Mouse (Mus musculus) activated CD4-positive, CD25-positive, alpha-beta regulatory T cell, adult 4 months (primary cell): ENCODE results near the gene Pou3f3. TPM values are rescaled to one million over a fixed set of nuclear protein-coding genes. Genes with fewer than 3 reads are reported as not detected.

Source experiments
- ATAC-seq: one replicate; pipeline ENCODE4 v1.8.0; 2017
- polyA plus RNA-seq, 2 experiments: library from polyadenylated mRNA; unstranded; fragments of 100-300 nt; shearing (Covaris generic); gene quantifications; one replicate each; pipeline ENCODE4 v1.2.1; 2017

The Pou3f3 gene
- polyA plus RNA-seq, 2 experiments from 2014 or later: 0.05 TPM; not detected in 1

DNA sequence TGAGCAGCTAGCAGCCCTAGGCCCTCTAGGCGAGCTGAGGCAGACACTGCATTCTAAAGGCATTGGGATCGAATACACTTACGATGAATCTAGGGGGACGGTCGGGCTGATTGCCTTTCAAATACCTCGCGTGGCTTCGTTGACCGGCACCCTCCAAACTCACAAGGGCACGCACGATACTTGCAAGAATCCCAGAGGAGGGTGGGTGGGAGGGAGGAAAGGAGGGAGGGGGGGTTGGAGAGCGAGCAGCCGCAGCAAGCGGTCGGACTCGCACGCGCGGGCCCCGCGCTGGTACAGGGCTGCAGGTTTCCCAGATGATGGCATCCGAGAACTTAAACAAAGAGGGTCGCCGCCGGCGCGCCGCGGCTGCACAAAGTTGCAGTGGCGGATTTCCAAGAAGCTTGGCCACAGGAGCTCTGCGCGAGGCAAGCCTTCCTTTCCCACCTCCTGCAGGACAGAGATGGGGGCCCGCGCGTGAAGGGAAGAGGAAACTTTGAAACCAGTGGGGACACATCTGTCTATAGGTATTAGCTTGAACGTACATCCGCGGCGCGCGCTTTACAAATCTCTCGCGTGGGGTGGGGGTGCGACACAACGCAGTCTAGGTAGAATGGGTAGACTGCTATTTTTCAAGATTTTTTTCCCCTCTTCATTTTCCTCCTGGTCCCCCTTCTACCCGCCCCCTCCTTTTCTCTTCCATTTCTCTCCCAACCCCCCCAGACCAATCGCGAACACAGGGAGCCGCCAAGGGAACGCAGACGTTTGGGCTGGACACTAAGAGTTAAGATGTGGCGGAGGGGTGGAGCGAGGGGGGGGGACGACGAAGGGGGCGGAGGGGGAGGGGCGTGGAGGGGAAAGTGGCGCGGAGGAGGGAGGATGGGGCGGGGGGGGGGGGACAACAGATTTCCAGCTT, 647 bp upstream of the Pou3f3 start:
- no peak for ATAC-seq

DNA sequence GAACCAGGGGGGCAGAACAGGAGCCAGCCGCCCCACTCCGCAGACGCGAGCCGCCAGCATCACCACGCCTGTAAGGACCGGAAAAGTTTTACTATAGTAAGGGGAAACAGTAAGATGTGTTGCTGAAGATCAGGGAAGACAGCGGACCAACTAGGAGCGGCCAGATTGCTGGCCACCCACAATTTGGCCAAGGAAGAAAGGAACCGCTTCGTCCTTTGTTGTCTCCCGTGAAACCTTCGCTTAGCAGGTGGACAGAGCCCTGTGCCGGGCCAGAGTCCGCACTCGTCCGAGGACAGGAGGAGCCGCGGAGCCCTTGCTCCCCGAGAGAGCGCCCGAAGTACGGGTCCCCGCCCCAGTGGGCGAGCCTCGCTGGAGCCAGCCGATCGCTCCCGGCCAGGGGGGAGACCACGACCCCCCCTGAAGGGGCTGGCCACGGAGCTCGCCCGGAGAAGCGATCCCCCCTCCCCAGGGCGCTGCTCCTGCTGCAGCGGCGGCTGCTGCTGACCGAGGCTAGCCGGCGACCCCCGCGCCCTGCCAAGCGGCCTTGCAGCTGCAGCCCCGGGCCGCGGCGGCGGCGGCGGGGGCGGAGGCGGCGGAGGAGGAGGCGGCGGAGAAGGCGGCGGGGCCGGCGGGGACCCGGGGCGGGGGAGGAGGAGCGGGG, 933 bp downstream of the Pou3f3 start:
- ATAC-seq: no peak

DNA sequence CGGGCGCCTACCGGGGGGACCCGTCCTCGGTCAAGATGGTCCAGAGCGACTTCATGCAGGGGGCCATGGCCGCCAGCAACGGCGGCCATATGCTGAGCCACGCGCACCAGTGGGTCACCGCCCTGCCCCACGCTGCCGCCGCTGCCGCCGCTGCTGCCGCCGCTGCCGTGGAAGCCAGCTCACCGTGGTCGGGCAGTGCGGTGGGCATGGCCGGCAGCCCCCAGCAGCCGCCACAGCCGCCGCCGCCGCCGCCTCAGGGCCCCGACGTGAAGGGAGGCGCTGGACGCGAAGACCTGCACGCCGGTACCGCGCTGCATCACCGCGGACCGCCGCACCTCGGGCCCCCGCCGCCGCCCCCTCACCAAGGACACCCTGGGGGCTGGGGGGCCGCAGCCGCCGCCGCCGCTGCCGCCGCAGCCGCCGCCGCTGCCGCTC, 1.8 kb downstream of the Pou3f3 start:
- no peak for ATAC-seq

DNA sequence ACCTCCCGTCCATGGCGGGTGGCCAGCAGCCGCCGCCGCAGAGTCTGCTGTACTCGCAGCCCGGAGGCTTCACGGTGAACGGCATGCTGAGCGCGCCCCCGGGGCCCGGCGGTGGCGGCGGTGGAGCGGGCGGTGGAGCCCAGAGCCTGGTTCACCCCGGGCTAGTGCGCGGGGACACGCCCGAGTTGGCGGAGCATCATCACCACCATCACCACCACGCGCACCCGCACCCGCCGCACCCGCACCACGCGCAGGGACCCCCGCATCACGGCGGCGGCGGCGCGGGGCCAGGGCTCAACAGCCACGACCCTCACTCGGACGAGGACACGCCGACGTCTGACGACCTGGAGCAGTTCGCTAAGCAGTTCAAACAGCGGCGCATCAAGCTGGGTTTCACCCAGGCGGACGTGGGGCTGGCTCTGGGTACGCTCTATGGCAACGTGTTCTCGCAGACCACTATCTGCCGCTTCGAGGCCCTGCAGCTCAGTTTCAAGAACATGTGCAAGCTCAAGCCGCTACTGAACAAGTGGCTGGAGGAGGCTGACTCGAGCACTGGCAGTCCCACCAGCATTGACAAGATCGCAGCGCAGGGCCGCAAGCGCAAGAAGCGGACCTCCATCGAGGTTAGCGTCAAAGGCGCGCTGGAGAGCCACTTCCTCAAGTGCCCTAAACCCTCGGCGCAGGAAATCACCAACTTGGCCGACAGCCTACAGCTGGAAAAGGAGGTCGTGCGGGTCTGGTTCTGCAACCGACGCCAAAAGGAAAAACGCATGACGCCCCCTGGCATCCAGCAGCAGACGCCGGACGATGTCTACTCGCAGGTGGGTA, 2.4 kb downstream of the Pou3f3 start:
- no peak for ATAC-seq

DNA sequence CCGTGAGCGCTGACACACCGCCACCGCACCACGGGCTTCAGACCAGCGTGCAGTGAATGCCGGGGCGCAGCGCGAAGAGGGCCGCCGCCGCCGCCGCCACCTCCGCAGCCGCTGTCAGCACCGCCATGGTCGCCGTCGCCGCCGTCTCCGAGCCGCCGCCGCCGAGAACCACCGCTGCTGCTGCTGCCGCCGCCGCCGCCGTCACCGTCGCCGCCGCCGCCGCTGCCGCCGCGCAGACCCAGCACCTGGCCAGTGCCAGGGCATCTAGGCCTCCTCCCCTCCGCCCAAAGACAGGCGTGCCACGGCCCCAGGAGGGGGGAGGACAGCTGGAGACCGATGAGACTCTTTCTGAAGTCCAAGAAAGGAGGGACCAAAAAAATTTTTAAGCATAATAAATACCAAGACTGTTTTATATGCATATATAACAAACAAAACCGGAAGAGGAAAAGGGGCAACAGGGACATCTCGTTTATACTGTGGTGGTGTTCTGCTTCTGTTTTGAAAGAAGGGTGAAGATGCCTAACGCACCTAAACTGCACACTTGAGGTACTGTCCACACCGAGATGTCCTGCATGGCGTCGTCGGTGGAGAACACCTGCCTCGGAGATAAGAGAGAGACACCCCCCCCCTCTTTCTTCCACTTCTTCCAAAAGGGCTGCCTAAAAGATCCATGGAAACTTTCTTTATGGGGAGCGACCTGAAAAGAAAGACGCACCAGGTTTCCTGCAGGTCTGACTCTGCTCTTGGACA, 3.2 kb downstream of the Pou3f3 start:
- no peak for ATAC-seq

DNA sequence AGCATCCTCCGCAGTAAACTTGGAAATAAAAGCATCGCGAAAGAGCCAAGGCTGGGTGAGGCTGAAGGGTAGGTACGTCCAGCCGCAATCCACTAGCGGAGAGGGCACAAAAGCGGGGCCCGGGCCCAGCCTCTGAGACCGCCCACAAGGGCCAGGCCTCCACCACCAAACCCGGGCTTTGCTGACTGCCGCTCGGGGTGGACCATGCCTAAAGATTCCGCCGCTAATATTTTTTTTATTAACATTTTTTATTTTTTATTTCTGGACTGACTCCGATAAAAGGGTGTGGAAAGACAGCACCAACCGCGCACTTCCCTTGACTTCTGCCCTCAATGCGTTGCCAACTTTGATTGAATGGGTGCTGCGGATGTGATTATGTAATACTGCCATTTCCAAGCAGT, 3.9 kb downstream of the Pou3f3 start:
- ATAC-seq: no peak

DNA sequence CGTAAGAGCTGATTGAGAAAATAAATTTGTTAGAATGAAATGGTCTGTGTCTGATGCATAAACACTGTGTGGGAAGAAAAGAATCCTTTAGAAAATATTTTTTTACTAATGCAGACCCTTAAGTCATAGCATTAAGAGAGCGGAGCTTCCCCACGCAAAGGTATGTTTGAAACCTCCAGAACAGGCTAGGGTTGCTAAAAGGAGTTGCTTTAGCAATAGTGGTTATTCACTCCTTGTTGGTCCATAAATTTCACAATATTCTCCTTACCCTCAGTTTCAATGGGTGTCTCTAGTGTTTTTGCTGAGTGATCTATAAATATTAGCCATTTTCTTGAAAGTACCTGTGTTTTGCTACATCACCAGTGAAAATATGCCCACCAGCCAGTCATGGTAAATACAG, 4.6 kb downstream of the Pou3f3 start:
- ATAC-seq: no peak

DNA sequence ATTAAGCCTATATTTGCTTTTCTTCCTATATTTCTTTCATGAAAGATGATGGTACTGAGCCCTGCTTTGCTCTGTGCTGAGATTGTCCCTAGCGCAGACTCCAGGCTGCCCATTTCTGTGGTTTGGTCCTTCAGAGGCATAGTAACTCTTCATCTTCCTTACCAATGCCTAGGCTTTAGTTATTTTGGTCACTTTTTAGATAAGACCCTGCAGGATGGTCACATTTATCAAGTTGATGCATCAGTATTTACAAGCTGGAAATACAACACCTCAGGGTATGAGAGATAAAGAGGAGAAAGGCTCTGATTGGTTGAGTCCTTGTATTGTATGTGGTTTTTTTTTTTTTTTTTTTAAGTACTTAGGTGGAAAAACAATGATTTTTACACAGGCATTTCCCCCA, 5.2 kb downstream of the Pou3f3 start:
- no peak for ATAC-seq

DNA sequence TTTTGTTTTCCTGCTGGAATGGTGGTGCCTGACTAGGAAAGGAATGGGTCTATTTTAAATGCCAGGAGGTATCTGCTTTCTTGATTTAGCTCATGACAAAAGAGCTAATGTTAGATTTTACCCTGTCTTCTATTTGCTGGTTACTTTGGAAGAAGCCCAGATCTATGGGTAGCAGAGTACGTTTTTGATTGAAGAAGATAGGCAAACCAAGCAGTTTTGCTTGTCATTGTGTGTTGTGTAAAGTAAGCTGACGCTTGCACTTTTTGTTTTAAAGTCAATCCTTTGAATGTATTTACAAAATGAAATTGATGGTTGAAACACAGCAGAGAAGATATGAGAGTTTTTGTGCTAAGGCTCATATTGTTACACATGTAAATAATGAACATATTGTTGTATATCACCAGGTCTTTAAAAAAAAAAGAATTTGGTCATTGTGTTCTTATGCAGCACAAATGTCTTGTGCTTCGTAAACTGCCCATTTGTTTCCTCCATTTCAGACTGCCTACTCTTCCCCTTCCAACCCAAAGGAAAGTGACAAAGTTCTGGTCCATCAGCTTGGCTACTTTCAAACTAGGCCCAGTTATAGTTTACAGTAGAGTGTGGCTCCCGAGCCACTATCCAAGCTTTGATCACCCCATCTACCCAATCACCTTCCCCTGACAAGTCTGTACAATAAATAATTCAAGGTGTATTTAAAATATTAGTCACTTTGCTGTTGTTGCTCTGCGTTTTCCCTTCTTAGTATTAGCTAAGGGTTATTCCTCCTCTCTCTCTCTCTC, 6.5 kb downstream of the Pou3f3 start:
- no peak for ATAC-seq

DNA sequence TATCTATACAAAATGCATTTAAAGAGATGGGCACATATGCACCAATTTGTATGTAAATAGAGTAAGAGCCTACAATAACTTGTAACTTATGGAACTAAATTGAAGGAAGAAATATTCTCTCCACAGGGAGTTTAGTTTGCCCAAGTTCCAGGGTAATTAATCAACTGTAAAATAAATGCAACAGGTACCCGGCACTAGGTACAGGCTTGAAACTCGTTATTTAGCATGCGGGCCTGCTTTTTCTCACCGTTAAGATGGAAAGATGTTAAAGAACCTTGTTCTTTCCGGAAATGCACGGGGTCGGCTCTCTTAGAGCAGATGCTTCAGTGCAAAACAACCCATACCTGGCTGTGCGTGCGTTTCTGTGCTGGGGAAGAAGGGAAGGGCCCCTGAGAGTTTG, 7.4 kb downstream of the Pou3f3 start:
- no peak for ATAC-seq

DNA sequence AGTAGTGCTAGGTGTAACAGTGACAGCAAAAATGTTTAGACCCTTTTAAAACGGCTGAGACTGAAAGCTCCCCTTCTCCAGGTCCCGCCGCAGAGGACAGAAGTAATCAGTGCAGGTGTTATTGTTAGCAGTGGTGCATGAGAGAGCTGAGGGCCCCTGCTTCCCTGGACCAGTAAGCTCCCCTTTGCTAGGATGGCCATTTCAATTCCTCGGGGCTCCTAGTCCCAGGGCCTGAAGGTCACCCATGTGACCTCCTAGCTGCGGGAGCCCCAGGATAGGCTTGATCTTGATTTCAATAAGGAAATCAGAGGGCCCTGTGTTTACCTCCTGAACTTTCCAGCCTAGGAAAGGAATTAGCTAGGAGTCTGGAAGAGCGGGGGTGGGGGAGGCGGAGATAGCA, 7.9 kb downstream of the Pou3f3 start:
- no peak for ATAC-seq

DNA sequence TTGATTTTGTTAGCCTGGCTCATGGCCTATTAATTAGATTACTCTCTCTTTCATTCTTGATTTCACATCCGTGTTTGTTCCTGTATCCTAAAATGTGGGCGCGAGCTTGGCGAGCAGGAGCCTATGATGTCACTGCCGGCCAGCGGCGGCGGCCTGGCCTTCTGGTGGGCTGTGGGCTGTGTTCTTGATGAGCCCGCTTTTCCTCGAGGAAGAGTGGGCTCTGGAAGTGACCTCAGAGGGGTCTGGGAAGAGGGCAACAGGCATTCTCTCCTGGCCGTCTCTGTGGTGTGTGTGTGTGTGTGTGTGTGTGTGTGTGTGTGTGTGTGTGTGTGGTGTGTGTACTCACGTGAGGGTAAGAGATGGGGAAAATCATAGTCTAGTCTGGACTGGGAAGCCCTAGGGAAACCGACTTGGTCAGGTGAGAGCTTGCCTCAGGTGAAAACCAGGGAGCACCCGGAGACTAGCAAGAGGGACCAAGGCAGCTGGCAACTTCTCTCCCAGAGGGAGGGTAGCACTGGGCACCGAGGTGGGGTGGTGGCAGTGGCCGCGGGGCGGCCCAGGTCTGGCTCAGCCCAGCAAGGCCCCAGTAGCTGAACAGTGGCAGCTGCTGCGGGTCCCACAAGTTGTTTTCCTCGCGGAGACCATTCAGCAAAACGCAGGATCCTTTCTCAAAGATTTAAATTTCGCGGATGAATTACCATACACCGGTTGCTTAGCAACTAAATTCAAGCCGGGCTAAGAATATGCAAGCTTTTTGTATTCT, 8.5 kb downstream of the Pou3f3 start:
- ATAC-seq: no peak

DNA sequence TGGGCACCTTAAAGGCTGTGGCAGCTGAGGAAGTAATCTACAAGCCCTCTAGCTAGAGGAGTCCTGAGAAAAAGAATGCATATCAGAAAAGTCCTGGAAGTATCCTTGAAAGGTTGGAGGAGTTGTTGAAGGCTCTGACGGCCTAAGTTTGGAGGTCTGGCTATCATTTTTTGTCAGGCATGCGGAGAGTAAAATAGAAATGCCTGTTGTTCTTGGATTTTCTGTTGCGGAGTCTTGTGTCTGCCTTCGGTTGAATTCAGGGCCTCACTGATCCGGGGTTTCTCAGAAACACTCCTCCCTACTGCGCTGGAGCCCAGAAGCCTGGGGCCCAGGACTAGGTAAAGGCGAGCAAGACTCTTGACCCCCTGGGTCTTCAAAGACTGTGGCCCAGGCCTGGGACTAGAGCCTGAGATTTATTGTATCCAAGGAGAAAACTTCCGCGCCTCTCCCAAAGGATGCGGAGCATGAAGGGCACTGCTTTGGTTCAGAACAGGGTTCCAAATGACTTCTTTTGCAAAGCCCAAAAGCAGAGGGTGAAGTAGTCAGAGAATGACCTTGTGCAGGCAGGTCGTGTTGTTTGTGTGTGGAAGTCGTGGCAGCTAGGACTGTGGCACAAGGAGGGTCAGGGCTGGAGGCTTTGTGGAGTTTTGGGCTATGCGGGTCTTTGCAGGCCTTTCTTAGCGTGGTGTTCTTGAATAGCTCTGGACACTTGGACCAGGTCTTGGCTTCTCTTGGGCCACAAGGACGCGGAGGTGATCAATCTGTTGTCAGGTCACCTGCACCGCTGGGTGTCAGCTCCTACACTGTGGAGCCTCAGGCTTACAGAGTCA, 9.6 kb downstream of the Pou3f3 start:
- ATAC-seq: no peak

DNA sequence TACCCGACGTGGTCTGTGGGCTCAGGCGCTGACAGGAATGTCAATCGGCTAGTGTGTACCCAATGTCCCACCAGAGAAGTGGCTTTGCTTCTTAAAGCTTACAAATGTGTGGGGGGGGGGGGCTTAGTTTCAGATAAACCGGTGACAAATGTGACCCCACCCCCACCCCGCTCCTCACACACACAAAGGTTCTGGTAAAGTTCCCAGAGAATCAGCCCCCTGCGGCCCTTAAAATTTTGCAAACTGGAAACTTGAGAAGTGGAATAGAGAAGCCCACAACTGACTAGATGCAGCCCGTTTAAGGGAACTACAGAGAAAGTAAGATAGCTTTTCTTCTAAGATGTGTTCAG, 10.2 kb downstream of the Pou3f3 start:
- no peak for ATAC-seq

DNA sequence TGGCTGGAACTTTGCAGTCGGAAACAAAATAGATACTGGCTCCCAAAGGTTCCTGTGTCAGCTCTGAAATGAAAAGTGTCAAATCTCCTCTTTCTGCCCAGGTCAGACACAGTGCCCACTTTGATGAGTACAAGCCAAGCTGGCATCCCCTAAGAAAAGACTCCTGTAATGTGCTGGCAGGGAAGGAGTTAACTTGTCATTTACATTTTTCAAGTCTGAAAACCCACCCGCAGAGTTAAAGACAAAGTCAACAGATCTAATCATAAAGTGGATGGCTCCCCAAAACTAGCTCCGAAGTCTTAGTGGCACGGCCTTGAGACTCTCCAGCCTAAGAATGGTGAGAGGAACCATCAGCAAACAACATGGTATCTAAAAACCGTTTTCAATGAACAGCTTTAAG, 11.6 kb downstream of the Pou3f3 start:
- no peak for ATAC-seq

DNA sequence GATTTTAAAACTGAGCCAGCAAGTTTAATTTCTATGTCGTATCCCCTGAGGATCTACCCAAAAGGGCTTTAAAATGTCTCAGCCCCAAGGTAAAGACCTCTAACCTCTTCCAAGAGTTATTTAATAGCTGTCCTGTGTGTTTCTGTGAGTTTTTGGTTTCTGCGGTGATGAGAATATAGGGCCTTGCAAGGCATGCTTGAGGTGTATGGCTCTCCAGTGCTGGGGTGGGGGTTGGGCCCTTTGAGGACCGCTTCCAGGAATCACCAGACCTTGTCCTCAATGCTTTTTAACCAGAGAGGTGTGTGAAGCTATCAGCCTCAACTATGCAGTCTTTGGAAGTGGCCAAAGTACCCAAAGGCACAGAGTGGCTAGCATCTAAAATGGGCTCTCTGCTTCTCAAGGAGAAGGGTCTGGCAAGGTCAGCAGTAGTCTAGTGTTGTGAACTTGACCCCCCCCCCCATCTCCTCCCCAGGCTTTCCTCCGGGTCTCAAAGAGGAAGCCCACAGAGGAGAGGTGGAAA, 12.1 kb downstream of the Pou3f3 start:
- no peak for ATAC-seq

DNA sequence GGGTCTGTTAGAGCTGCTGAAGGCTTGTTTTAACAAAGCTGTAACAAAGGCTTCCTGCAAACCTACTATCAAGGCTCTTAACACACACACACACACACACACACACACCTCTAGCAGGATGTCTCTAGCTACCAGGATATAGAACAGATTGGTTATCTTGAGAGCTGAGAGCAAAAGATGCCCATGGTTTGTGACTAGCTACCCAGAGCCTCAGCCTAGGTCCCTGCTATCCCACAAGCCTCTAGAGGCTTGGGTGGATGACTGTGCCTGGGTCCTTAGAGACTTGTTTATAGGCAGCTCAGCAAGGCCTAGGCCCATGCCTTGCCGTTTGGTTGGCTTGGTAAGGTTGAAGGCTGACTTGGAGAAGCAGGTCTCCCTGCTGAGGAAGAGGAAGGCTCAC, 13.5 kb downstream of the Pou3f3 start:
- no peak for ATAC-seq

DNA sequence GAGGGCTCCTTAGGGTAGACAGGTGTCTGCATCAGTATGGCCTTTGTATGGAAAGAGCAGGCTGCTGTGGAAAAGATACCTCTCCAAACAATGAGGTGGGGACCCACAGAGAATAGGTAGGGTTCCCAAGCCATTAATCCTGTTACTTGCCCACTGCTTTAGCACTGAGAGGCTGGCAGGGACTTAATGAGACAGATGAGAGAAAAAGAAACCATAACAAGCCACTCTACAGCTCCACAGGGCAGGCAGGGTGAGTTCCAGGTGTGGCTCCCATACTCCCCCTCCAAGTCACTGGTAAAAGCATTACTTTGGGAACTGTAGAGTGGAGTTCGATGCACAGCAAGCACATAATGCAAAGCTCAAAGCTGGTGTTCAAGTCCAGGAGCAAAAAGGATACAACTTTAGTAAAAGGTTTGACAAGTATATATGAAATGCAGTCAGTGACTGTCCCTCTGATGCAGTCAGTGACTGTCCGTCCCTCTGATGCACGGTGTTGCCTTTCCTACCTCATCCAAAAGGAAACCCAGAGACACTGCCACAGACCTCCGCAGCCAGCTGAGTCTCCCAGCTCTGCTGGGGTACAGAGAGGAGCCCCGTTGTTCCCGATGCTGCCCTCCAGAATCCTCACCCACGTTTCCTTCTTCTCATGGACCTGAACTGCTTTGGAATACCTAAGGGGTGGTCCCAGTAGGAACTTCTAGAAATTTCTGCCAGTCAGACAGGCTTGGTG, 14.0 kb downstream of the Pou3f3 start:
- no peak for ATAC-seq

DNA sequence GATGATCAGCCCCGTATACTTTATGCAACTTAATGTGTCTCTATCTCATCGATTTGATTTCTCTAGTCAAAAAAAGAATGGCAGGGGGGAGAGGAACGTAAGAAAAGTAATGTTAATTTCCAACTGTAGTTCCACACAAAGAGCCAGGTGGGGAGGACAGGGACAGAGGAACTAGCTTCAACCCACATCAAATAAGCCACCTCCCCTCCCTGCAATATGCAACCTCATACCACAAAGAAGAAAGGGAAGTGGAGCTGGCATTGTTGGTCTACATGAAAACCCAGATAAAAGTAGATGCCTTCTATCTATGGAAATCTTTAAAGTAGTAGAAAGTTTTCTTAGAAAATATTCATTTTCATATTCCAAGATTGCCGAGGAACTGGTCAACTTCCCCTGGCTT, 14.7 kb downstream of the Pou3f3 start:
- ATAC-seq: no peak
